Mouse (Mus musculus): ENCODE results near the gene Zc3h7b.

- TF ChIP-seq GATA1 (IDR thresholded peaks at IDR 0.05; ENCODE audit: low read depth, low read length) (no peak), ZNF384 (IDR thresholded peaks at IDR 0.05; ENCODE audit: low read depth, low read length) (no peak), KAT2A (conservative IDR thresholded peaks at IDR 0.05; ENCODE audit: low read depth, low read length) (no peak), CTCF (IDR thresholded peaks at IDR 0.05 in 2 of 3, conservative IDR thresholded peaks at IDR 0.05 in 1 of 3; ENCODE audit: control insufficient read depth in 1 of 3, insufficient read depth in 1 of 3, low read depth in 2 of 3, low read length in 3 of 3, poor library complexity in 1 of 3, severe bottlenecking in 1 of 3) (no peak), EP300 (IDR thresholded peaks at IDR 0.05; ENCODE audit: low read depth in 1 of 2, low read length in 2 of 2) (no peak), CHD2 (IDR thresholded peaks at IDR 0.05; ENCODE audit: low read length) (no peak), RAD21 (IDR thresholded peaks at IDR 0.05; ENCODE audit: low read depth, low read length) (no peak), ZC3H11A (IDR thresholded peaks at IDR 0.05; ENCODE audit: low read depth, low read length) (no peak), JUND (IDR thresholded peaks at IDR 0.05; ENCODE audit: low read depth, low read length) (no peak)
Observed at GRCm38 (mm10) chr15:81700161-81700560, 44.7 kb upstream of the Zc3h7b start.
